Mouse (Mus musculus) left cerebral cortex, postnatal 10 days (tissue): ENCODE measurements at regions not wholly inside any gene's neighbourhood (a gene's known extent, or its start where the extent isn't known, plus 50 kb on each side); places are given as distances from the start of the nearest gene placed in this dataset.

Experiments
- DNase-seq, 2 experiments: peaks; one replicate each; pipeline ENCODE4 v3.0.0; 2021 to 2022; ENCODE audit warnings: low spot score in 2 of 2, mixed read lengths in 1 of 2; ENCODE audit errors: extremely low spot score in 1 of 2
- intact Hi-C: fragments of 180-260 bp; cut with DNase I; formaldehyde crosslinking; loops from one replicate; pipeline ENCODE4 v1.15.1; 2025

GRCm38 (mm10) chr1:24832246-24832645 is 153.8 kb downstream of the Lmbrd1 start:
- intact Hi-C loops: no loop called here
- no peak for DNase-seq

- intact Hi-C loops: no loop called here
- DNase-seq: no peak
These were observed 188.4 kb downstream of the Lmbrd1 start for GRCm38 (mm10) chr1:24866877-24867276.

DNA sequence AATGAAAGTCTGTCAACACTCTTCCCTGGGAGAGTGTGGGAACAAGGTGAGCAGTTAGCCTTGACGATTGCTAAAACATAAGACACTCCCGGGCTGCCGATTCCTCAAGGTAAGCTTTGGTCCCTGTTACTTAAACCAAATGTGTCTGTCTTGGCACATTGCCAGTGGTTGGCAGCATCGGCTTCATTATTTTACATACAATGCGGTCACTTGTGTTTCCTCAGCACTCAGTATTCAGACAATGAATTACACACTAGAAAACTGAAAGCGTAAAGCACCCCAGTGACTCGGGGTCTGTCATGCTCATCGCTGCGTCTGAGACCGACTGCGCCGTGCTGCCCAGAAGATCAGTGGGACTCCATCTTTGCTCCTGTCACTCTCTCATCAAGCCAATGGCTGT is 191.3 kb downstream of the Lmbrd1 start:
- intact Hi-C loops: no loop called here
- peak; percentile 38 to 39 for DNase-seq

- DNase-seq: no peak
- intact Hi-C loops: no loop called here
These were observed 192.4 kb downstream of the Lmbrd1 start for GRCm38 (mm10) chr1:24870685-24871417.

DNA sequence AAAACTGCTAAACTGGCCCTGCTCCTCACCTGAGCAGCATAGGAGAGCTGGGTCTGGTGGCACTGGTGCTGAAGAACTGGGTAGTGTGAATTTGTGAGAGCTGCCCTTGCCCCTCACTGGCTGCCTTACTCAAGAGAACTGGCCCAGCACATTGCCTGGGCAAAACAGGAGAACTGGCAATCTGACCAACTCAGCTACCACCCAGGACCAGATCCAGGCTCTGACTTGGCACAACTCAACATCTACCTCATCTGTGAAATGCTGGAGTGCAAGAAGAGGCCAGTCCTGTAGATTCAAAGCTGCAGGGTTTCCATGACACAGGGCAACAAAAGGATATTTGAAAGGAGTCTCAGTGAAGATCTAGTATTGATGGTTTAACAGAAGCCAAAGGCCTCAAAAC is 198.6 kb downstream of the Lmbrd1 start:
- DNase-seq: no peak
- intact Hi-C loops: no loop called here

- DNase-seq: no peak
- intact Hi-C loops: no loop called here
These were observed 205.2 kb downstream of the Lmbrd1 start for GRCm38 (mm10) chr1:24883638-24884037.

DNA sequence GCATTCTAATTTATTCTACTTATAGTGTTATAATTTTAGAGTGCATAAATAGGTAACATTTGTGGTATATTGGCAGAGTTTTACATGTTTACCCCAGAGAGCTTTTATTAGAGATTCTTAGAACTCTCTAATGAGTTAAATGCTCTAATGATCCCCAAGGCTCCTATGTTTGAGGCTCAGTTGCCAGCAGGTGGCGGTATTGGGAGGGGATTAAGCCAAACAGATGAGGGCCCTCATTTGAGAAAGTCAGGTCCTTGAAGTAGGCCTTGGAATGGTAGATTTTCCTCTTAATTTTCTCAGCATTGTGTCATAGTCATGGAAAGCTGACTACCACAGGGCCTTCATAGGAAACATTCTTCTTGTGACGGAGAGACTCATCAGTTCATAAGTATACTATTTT is 222.8 kb downstream of the Lmbrd1 start:
- intact Hi-C loops: no loop called here
- DNase-seq: peak; percentile 22 to 63

DNA sequence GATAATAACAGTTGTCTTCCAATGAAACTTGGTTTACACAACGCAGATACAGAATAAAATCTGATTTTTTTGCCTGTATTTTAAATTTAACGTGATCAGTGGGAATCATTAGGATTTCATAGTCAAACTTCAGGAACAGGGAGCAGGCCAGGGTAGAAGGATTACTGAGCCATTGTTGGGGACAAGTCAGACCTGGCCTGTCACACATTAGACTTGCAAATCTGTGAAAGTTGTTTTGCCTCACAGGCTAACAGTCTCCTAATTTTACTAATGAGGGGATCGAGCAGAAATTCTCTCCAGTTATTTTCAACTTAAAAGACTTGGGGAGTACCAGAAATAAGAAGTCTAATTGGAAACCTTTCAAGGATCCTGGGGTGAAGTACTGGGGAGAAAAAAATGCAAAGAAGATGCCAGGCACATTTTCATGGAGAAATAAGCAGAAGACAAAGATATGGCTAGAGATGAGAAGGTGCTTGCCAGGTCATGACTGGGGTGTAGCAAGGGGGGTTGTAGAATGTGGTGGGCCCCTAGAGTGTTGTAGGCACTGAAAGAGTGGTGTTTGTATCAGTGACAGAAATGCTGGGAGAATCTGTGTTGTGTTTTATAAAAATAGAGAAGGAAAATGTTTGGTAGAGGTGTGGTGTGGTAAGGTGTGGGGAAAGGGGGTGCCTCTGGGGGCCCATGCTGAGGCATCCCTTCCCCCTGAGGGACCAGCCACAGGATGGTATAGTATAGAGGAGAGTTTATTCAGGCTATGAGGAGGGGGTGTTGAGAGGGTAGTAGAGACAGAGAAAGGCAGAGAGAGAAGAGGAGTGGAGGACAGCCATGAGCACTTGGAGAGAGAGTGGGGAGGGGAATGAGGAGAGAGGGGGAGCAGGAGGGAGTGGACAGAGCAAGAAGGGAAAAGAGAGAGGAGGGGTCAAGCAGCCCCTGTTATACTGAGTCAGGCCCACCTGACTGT is 260.2 kb downstream of the Lmbrd1 start:
- intact Hi-C loops: no loop called here
- DNase-seq: peak in 1 of 2 experiments; percentile 3

DNA sequence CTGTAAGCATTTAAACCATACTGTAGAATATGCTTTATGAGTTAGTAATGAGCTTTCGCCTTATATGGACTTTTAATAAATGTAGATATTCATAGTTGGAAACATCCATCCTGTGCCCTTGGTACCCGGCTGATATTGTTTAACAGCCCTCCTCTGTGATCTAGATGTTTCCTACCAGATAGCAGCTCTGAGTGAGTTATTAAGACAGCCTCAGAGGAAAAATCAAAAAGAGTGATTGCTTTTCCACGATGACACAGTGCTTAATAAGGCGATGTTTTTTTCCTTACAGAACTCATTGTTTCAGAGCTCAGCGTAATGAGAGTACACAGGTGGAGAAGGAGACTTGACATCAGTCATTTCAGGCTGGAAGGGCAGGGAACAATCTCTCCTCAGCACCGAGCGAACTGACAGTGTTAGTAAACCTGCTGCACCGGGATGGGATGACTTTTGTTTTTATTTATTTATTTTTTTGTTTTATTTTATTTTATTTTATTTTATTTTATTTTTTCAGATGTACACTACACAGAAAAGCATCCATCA is 264.4 kb downstream of the Lmbrd1 start:
- intact Hi-C loops: no loop called here
- DNase-seq: no peak

DNA sequence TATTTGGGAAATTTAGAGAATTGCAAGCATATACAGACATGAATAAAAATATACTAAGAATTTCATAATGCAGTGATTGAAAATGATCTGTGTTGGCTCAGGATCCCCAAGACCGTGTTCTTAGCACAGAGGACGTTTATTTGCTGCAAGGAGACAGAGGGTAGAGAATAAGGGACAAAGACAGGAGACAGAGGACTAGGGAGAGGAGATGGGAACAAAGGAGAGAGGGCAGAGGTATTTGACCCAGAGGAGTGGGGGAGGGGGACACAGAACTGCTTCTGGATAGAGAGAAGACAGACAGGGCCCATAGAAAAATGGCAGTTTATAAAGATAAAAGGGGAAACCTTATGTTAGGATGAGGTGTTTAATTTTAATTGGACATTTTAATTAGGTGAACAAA is 265.0 kb downstream of the Lmbrd1 start:
- intact Hi-C loops: no loop called here
- no peak for DNase-seq

- DNase-seq: no peak
- intact Hi-C loops: no loop called here
These were observed 294.3 kb downstream of the Lmbrd1 start for GRCm38 (mm10) chr1:24972681-24973080.

- intact Hi-C loops: no loop called here
- peak in 1 of 2 experiments; percentile 24 for DNase-seq
These were observed 330.2 kb downstream of the Lmbrd1 start for GRCm38 (mm10) chr1:25008456-25009169.

DNA sequence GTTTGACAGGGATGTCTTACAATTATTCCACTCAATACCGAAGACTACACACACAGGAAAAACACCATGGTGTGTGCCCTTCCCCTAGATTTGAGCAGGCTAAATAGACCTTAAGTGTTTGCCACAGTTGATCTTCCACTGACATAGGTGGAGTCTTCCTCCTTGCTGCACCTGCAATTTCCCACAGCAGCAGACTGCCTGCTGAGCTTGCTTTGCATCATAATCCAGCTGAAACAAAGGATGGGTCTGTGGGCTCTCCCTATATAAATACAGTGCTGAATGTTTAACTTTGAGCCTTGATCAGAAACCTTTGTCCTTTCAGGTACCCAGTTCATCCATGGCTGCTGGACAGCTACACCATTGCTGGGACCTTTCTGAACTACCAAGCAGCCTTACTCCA is 334.3 kb downstream of the Lmbrd1 start:
- intact Hi-C loops: no loop called here
- DNase-seq: no peak
